Mouse (Mus musculus) liver, embryonic 13.5 days (tissue): ENCODE results near the gene Mdn1. TPM values are rescaled to one million over a fixed set of nuclear protein-coding genes. Genes with fewer than 3 reads are reported as not detected.

Experiments used
- ATAC-seq: fragments of 200-750 bp; cut with Nextera tagmentation; 2 replicates; pipeline ENCODE4 v1.8.0; 2017; ENCODE audit warnings: low read depth, mild to moderate bottlenecking, moderate number of reproducible peaks, moderate library complexity
- DNase-seq: peaks from one replicate; pipeline ENCODE4 v3.0.0; 2022
- H3K27ac ChIP-seq: fragments of 300-500 bp; sonication (generic); 2 replicates; pipeline ENCODE4 v1.5.1; 2015; ENCODE audit warnings: moderate library complexity, mild to moderate bottlenecking, inconsistent platforms
- H3K27me3 ChIP-seq: fragments of 300-500 bp; sonication (generic); 2 replicates; pipeline ENCODE4 v1.6.1; 2015; ENCODE audit warnings: mild to moderate bottlenecking, inconsistent platforms
- H3K36me3 ChIP-seq: fragments of 300-500 bp; sonication (generic); 2 replicates; pipeline ENCODE4 v1.6.1; 2015; ENCODE audit warnings: mild to moderate bottlenecking, inconsistent platforms
- H3K4me1 ChIP-seq: fragments of 300-500 bp; sonication (generic); replicated peaks from 2 replicates; pipeline ENCODE4 v1.6.1; 2015; ENCODE audit warnings: inconsistent platforms
- H3K4me2 ChIP-seq: fragments of 300-500 bp; sonication (generic); 2 replicates; pipeline ENCODE4 v1.6.1; 2015; ENCODE audit warnings: inconsistent platforms, mild to moderate bottlenecking, moderate library complexity
- H3K4me3 ChIP-seq: fragments of 300-500 bp; sonication (generic); replicated peaks from 2 replicates; pipeline ENCODE4 v1.5.1; 2015; ENCODE audit warnings: mild to moderate bottlenecking, inconsistent platforms
- H3K9ac ChIP-seq: fragments of 300-500 bp; sonication (generic); 2 replicates; pipeline ENCODE4 v1.6.1; 2015; ENCODE audit warnings: mild to moderate bottlenecking, inconsistent platforms
- H3K9me3 ChIP-seq: fragments of 300-500 bp; sonication (generic); replicated peaks from 2 replicates; pipeline ENCODE4 v1.6.1; 2016; ENCODE audit warnings: inconsistent platforms
- WGBS: fragments of 180-500 bp; shearing (Covaris S2); methylation state at CpG from one replicate; pipeline ENCODE4 v1.1.7; 2015; ENCODE audit not compliant: insufficient replicate concordance; 5-methylcytosine and 5-hydroxymethylcytosine counted together
- polyA plus RNA-seq: library from polyadenylated mRNA; unstranded; fragments of >200 nt; fragmentation: Nextera tagmentation; extraction: Ambion mirVana; gene quantifications from 2 replicates; pipeline ENCODE4 v1.2.1, GENCODE M21; 2015

Gene Mdn1
- polyA plus RNA-seq, result 5.8 and 6.5 TPM in 2 replicates

- WGBS, result under 1% methylated on average over 68 of the region's 68 CpGs
- H3K4me2 ChIP-seq, result peak within 1 kb of the TSS; percentile 86
- peaks cover 14% of the 10 kb centered on the region for H3K36me3 ChIP-seq
- ATAC-seq, result peak; percentile 83
- peaks cover 23% of the 10 kb centered on the region for H3K4me1 ChIP-seq
- DNase-seq, result peak; percentile 83
- H3K9ac ChIP-seq, result peak within 1 kb of the TSS; percentile 82
- H3K9me3 ChIP-seq, result no peaks in the 10 kb centered on the region
- peak within 1 kb of the TSS; percentile 77 for H3K27ac ChIP-seq
- H3K27me3 ChIP-seq, result no peaks in the 10 kb centered on the region
- peak within 1 kb of the TSS; percentile 93 for H3K4me3 ChIP-seq
These were observed at the start of gene Mdn1 for GRCm38 (mm10) chr4:32656918-32657662. TSS of gene Mdn1 (plus strand) at chr4:32657119.

GRCm38 (mm10) chr4:32615034-32615881, 41.7 kb upstream of the Mdn1 start, which contains the start of gene Casp8ap2:
TSS of gene Casp8ap2 (plus strand) at chr4:32615451.
- H3K4me1 ChIP-seq, result peaks cover 30% of the 10 kb centered on the region
- DNase-seq (peak; percentile 99), ATAC-seq (peak; percentile 98)
- peaks cover 6% of the 10 kb centered on the region; the same call in 1 of the 2 replicates for H3K36me3 ChIP-seq
- no peaks in the 10 kb centered on the region for H3K27me3 ChIP-seq
- H3K9ac ChIP-seq, result peak within 1 kb of the TSS; percentile 95
- H3K27ac ChIP-seq, result peak within 1 kb of the TSS; percentile 86
- H3K9me3 ChIP-seq, result no peaks in the 10 kb centered on the region
- peak within 1 kb of the TSS; percentile 98 for H3K4me3 ChIP-seq
- WGBS, result under 1% methylated on average over 66 of the region's 67 CpGs
- H3K4me2 ChIP-seq, result peak within 1 kb of the TSS; percentile 81

GRCm38 (mm10) chr4:32621637-32622036, 35.3 kb upstream of the Mdn1 start:
- Histone ChIP-seq H3K9me3 (no peaks in the 10 kb centered on the region), H3K9ac (no peak overlapping the region), H3K27me3 (no peaks in the 10 kb centered on the region), H3K27ac (no peak overlapping the region), H3K4me3 (no peak overlapping the region), H3K36me3 (peaks cover 24% of the 10 kb centered on the region), H3K4me2 (no peak overlapping the region), H3K4me1 (peaks cover 27% of the 10 kb centered on the region)
- no peak for DNase-seq
- no peak for ATAC-seq

GRCm38 (mm10) chr4:32651669-32652068, 5.2 kb upstream of the Mdn1 start:
- no peak overlapping the region for H3K4me3 ChIP-seq
- no peak overlapping the region for H3K27ac ChIP-seq
- peaks cover 7% of the 10 kb centered on the region for H3K4me1 ChIP-seq
- no peak overlapping the region for H3K9ac ChIP-seq
- no peaks in the 10 kb centered on the region for H3K27me3 ChIP-seq
- H3K9me3 ChIP-seq, result no peaks in the 10 kb centered on the region
- ATAC-seq, result peak; percentile 74
- peaks cover 48% of the 10 kb centered on the region for H3K36me3 ChIP-seq
- DNase-seq, result peak; percentile 50
- no peak overlapping the region for H3K4me2 ChIP-seq
- WGBS, result 35% methylated on average over 5 of the region's 5 CpGs

GRCm38 (mm10) chr4:32656146-32656904, 594 bp upstream of the Mdn1 start:
- Histone ChIP-seq H3K27me3 (no peaks in the 10 kb centered on the region), H3K9me3 (no peaks in the 10 kb centered on the region), H3K4me1 (peaks cover 23% of the 10 kb centered on the region), H3K4me2 (peak overlapping the region; percentile 86), H3K27ac (peak overlapping the region; percentile 77), H3K36me3 (peaks cover 18% of the 10 kb centered on the region), H3K9ac (peak overlapping the region; percentile 82), H3K4me3 (peak overlapping the region; percentile 93)
- ATAC-seq (no peak), DNase-seq (peak; percentile 1)
- WGBS, result 52% methylated on average over 11 of the region's 11 CpGs

- Histone ChIP-seq H3K4me3 (no peak overlapping the region), H3K9ac (no peak overlapping the region), H3K9me3 (no peaks in the 10 kb centered on the region), H3K27ac (no peak overlapping the region), H3K4me2 (no peak overlapping the region), H3K4me1 (no peaks in the 10 kb centered on the region), H3K27me3 (no peaks in the 10 kb centered on the region), H3K36me3 (peaks cover 58% of the 10 kb centered on the region)
- ATAC-seq (no peak), DNase-seq (no peak)
- 62% methylated on average over 4 of the region's 4 CpGs for WGBS
These were observed 8.9 kb downstream of the Mdn1 start for GRCm38 (mm10) chr4:32665843-32666242.

- H3K4me3 ChIP-seq, result no peak overlapping the region
- no peak overlapping the region for H3K9ac ChIP-seq
- no peak overlapping the region for H3K27ac ChIP-seq
- H3K36me3 ChIP-seq, result peaks cover 79% of the 10 kb centered on the region
- WGBS, result 77% methylated on average over 1 of the region's 1 CpGs
- H3K9me3 ChIP-seq, result no peaks in the 10 kb centered on the region
- DNase-seq, result no peak
- H3K27me3 ChIP-seq, result no peaks in the 10 kb centered on the region
- H3K4me2 ChIP-seq, result no peak overlapping the region
- no peaks in the 10 kb centered on the region for H3K4me1 ChIP-seq
- no peak for ATAC-seq
These were observed 11.4 kb downstream of the Mdn1 start for GRCm38 (mm10) chr4:32668291-32668690.

- Histone ChIP-seq H3K4me3 (no peak overlapping the region), H3K36me3 (peaks cover 78% of the 10 kb centered on the region), H3K27ac (no peak overlapping the region), H3K27me3 (no peaks in the 10 kb centered on the region), H3K4me1 (no peaks in the 10 kb centered on the region), H3K9me3 (no peaks in the 10 kb centered on the region), H3K9ac (no peak overlapping the region), H3K4me2 (no peak overlapping the region)
- DNase-seq, result no peak
- WGBS, result 75% methylated on average over 2 of the region's 2 CpGs
- ATAC-seq, result no peak
These were observed 12.9 kb downstream of the Mdn1 start for GRCm38 (mm10) chr4:32669825-32670224.

GRCm38 (mm10) chr4:32674025-32674424, 17.1 kb downstream of the Mdn1 start:
- Histone ChIP-seq H3K9ac (no peak overlapping the region), H3K9me3 (no peaks in the 10 kb centered on the region), H3K4me2 (no peak overlapping the region), H3K4me1 (no peaks in the 10 kb centered on the region), H3K27me3 (no peaks in the 10 kb centered on the region), H3K36me3 (peaks cover 85% of the 10 kb centered on the region), H3K27ac (no peak overlapping the region), H3K4me3 (no peak overlapping the region)
- 66% methylated on average over 2 of the region's 2 CpGs for WGBS
- no peak for DNase-seq
- no peak for ATAC-seq

GRCm38 (mm10) chr4:32677471-32677870, 20.6 kb downstream of the Mdn1 start:
- 72% methylated on average over 3 of the region's 3 CpGs for WGBS
- H3K4me1 ChIP-seq, result no peaks in the 10 kb centered on the region
- no peak for ATAC-seq

GRCm38 (mm10) chr4:32680843-32681242, 23.9 kb downstream of the Mdn1 start:
- H3K9ac ChIP-seq, result no peak overlapping the region
- H3K27ac ChIP-seq, result no peak overlapping the region
- H3K4me1 ChIP-seq, result no peaks in the 10 kb centered on the region
- no peak overlapping the region for H3K4me3 ChIP-seq
- no peak for DNase-seq
- peaks cover 67% of the 10 kb centered on the region for H3K36me3 ChIP-seq
- 68% methylated on average over 3 of the region's 3 CpGs for WGBS
- no peaks in the 10 kb centered on the region for H3K27me3 ChIP-seq
- H3K9me3 ChIP-seq, result no peaks in the 10 kb centered on the region
- H3K4me2 ChIP-seq, result no peak overlapping the region
- ATAC-seq, result no peak

More at GRCm38 (mm10) chr4:32677471-32677870, 20.6 kb downstream of the Mdn1 start:
- H3K4me2 ChIP-seq, result no peak overlapping the region
- no peak overlapping the region for H3K4me3 ChIP-seq
- DNase-seq, result no peak
- no peaks in the 10 kb centered on the region for H3K9me3 ChIP-seq
- H3K36me3 ChIP-seq, result peaks cover 74% of the 10 kb centered on the region
- H3K9ac ChIP-seq, result no peak overlapping the region
- H3K27ac ChIP-seq, result no peak overlapping the region
- no peaks in the 10 kb centered on the region for H3K27me3 ChIP-seq
